Mouse (Mus musculus) megakaryocyte, embryonic 14.5 days (primary cell): Measurements from ENCODE around the gene Sult3a1. TPM values are rescaled to one million over a fixed set of nuclear protein-coding genes. Genes with fewer than 3 reads are reported as not detected.

ENCODE experiments used
- H3K27me3 ChIP-seq: replicated peaks from 2 replicates; pipeline ENCODE3; 2012; ENCODE audit warnings: inconsistent platforms
- H3K36me3 ChIP-seq: replicated peaks from 2 replicates; pipeline ENCODE3; 2012; ENCODE audit warnings: low read length, inconsistent platforms, mixed read lengths
- H3K4me1 ChIP-seq: 2 replicates; pipeline ENCODE4 v1.6.1; 2012; ENCODE audit warnings: inconsistent platforms
- H3K4me3 ChIP-seq: replicated peaks from 2 replicates; pipeline ENCODE3; 2012; ENCODE audit warnings: moderate library complexity, mild to moderate bottlenecking, inconsistent platforms
- H3K9me3 ChIP-seq: 2 replicates; pipeline ENCODE4 v1.6.1; 2012; ENCODE audit warnings: inconsistent platforms
- FLI1 ChIP-seq: IDR thresholded peaks from 2 replicates; pipeline ENCODE4 v1.6.1; 2012; ENCODE audit warnings: low read length, inconsistent platforms, mixed read lengths
- GATA1 ChIP-seq: IDR thresholded peaks from 3 replicates; pipeline ENCODE4 v1.6.1; 2012; ENCODE audit warnings: mixed read lengths, low read length, inconsistent platforms, borderline replicate concordance
- polyA plus RNA-seq: library from polyadenylated mRNA; stranded (reverse); fragments of >175 nt; gene quantifications from 2 replicates; pipeline ENCODE4 v1.2.3, GENCODE M21; 2012; ENCODE audit warnings: low replicate concordance; ENCODE audit not compliant: insufficient read depth

The Sult3a1 gene
- polyA plus RNA-seq, 1 experiment = not detected

- TF ChIP-seq FLI1 (no peak), GATA1 (no peak)
- no peaks in the 10 kb centered on the region for H3K36me3 ChIP-seq
- peak overlapping the region; percentile 86 for H3K4me3 ChIP-seq
- peaks cover 6% of the 10 kb centered on the region for H3K27me3 ChIP-seq
- H3K4me1 ChIP-seq = peaks cover 9% of the 10 kb centered on the region; the same call in 1 of the 2 replicates
- no peaks in the 10 kb centered on the region for H3K9me3 ChIP-seq
Measured at GRCm38 (mm10) chr10:33905489-33905888, 48.0 kb downstream of the Sult3a1 start.

Other genes with a start within 250 kb of the Sult3a1 start
- not detected in 2 replicates for gene Clvs2, start 233.0 kb upstream of the Sult3a1 start, polyA plus RNA-seq
- not detected in 2 replicates for gene Sult3a2, start 71.0 kb upstream of the Sult3a1 start, polyA plus RNA-seq
- gene Rsph4a, start 47.4 kb downstream of the Sult3a1 start, polyA plus RNA-seq = not detected in 2 replicates
- gene Zup1, start 93.5 kb downstream of the Sult3a1 start, polyA plus RNA-seq = 1.1 TPM in 1 of 2 replicates, not detected in the other
- gene Rwdd1, start 161.9 kb downstream of the Sult3a1 start, polyA plus RNA-seq = 67.5 and 118 TPM in 2 replicates
- gene Trappc3l, start 179.9 kb downstream of the Sult3a1 start, polyA plus RNA-seq = not detected in 2 replicates
- gene Calhm4, start 186.6 kb downstream of the Sult3a1 start, polyA plus RNA-seq = not detected in 2 replicates
- not detected in 2 replicates for gene Calhm5, start 238.8 kb downstream of the Sult3a1 start, polyA plus RNA-seq